Mouse (Mus musculus) bone marrow, adult 2 months (tissue): ENCODE results near the gene R3hdm4.

Source experiments
- CTCF ChIP-seq: fragments of 200-500 bp; IDR thresholded peaks from 2 replicates; pipeline ENCODE4 v1.5.1; 2011; ENCODE audit warnings: low read length, control low read depth; ENCODE audit not compliant: control insufficient read depth, insufficient read depth
- POLR2A ChIP-seq: fragments of 200-500 bp; IDR thresholded peaks from 2 replicates; pipeline ENCODE4 v1.6.1; 2011; ENCODE audit warnings: low read depth, mild to moderate bottlenecking, control low read depth, low read length, borderline replicate concordance; ENCODE audit not compliant: control insufficient read depth

GRCm38 (mm10) chr10:79920056-79920890, 735 bp downstream of the R3hdm4 start:
- no peak for TF ChIP-seq POLR2A
- TF ChIP-seq CTCF, result no peak
